Mouse (Mus musculus): ENCODE measurements around the gene Nxpe2. TPM values are rescaled to one million over a fixed set of nuclear protein-coding genes. Genes with fewer than 3 reads are reported as not detected.
"Not testable (repeated sequence)": the region's sequence is repeated elsewhere in the genome, so short reads cannot be mapped to it uniquely, and the experiment has no call there.

Gene Nxpe2
- polyA plus RNA-seq, 1 experiment from 2014 or later = 1.1 TPM

GRCm38 (mm10) chr9:48311241-48311640 is 42.0 kb downstream of the Nxpe2 start:
- no peak for ATAC-seq (ENCODE audit: low FRiP score, low TSS enrichment)
- WGBS = 77% methylated on average over 5 of the region's 5 CpGs
- no peak overlapping the region for H3K9ac ChIP-seq (replicated peaks; ENCODE audit: low read length)

GRCm38 (mm10) chr9:48303564-48303963 is 49.7 kb downstream of the Nxpe2 start:
- H3K4me2 ChIP-seq (replicated peaks; ENCODE audit: low read depth, low read length); H3K9me3 ChIP-seq (ENCODE audit: low read length); H3K27me3 ChIP-seq (ENCODE audit: insufficient read depth, low read length); H3K27ac ChIP-seq (ENCODE audit: low read length); H3K36me3 ChIP-seq (ENCODE audit: insufficient read depth, low read length); H3K9ac ChIP-seq (replicated peaks; ENCODE audit: low read length); H3K4me3 ChIP-seq (ENCODE audit: low read length); ATAC-seq (ENCODE audit: low FRiP score, low TSS enrichment); H3K4me1 ChIP-seq (ENCODE audit: insufficient read depth, low read length): not testable (repeated sequence)
- 51% methylated on average over 5 of the region's 5 CpGs for WGBS

More at GRCm38 (mm10) chr9:48311241-48311640, 42.0 kb downstream of the Nxpe2 start:
- H3K27me3 ChIP-seq (ENCODE audit: insufficient read depth, low read length) = no peaks in the 10 kb centered on the region
- no peaks in the 10 kb centered on the region for H3K9me3 ChIP-seq (ENCODE audit: low read length)
- no peaks in the 10 kb centered on the region for H3K36me3 ChIP-seq (ENCODE audit: insufficient read depth, low read length)
- H3K4me2 ChIP-seq (replicated peaks; ENCODE audit: low read depth, low read length) = no peak overlapping the region
- no peak overlapping the region for H3K27ac ChIP-seq (ENCODE audit: low read length)
- H3K4me1 ChIP-seq (ENCODE audit: insufficient read depth, low read length) = no peaks in the 10 kb centered on the region
- H3K4me3 ChIP-seq (ENCODE audit: low read length) = no peak overlapping the region

- no peak overlapping the region for H3K4me2 ChIP-seq (replicated peaks; ENCODE audit: low read depth, low read length)
- no peak overlapping the region for H3K4me3 ChIP-seq (ENCODE audit: low read length)
- no peaks in the 10 kb centered on the region for H3K27me3 ChIP-seq (ENCODE audit: insufficient read depth, low read length)
- H3K9me3 ChIP-seq (ENCODE audit: low read length) = no peaks in the 10 kb centered on the region
- no peak for ATAC-seq (ENCODE audit: low FRiP score, low TSS enrichment)
- H3K4me1 ChIP-seq (ENCODE audit: insufficient read depth, low read length) = no peaks in the 10 kb centered on the region
- H3K27ac ChIP-seq (ENCODE audit: low read length) = no peak overlapping the region
- no peak overlapping the region for H3K9ac ChIP-seq (replicated peaks; ENCODE audit: low read length)
- no peaks in the 10 kb centered on the region for H3K36me3 ChIP-seq (ENCODE audit: insufficient read depth, low read length)
- WGBS = 77% methylated on average over 7 of the region's 7 CpGs
These were observed 54.3 kb downstream of the Nxpe2 start for GRCm38 (mm10) chr9:48298983-48299382.

- no peaks in the 10 kb centered on the region for H3K27me3 ChIP-seq (ENCODE audit: insufficient read depth, low read length)
- no peak for ATAC-seq (ENCODE audit: low FRiP score, low TSS enrichment)
- WGBS = 67% methylated on average over 2 of the region's 2 CpGs
- H3K4me2 ChIP-seq (replicated peaks; ENCODE audit: low read depth, low read length) = no peak overlapping the region
- no peak overlapping the region for H3K9ac ChIP-seq (replicated peaks; ENCODE audit: low read length)
- H3K36me3 ChIP-seq (ENCODE audit: insufficient read depth, low read length) = no peaks in the 10 kb centered on the region
- H3K27ac ChIP-seq (ENCODE audit: low read length) = no peak overlapping the region
- H3K4me1 ChIP-seq (ENCODE audit: insufficient read depth, low read length) = no peaks in the 10 kb centered on the region
- H3K9me3 ChIP-seq (ENCODE audit: low read length) = no peaks in the 10 kb centered on the region
- H3K4me3 ChIP-seq (ENCODE audit: low read length) = no peak overlapping the region
These were observed 58.5 kb downstream of the Nxpe2 start for GRCm38 (mm10) chr9:48294754-48295153.

GRCm38 (mm10) chr9:48290281-48290680 is 63.0 kb downstream of the Nxpe2 start:
- no peaks in the 10 kb centered on the region for H3K4me1 ChIP-seq (ENCODE audit: insufficient read depth, low read length)
- H3K4me2 ChIP-seq (replicated peaks; ENCODE audit: low read depth, low read length) = no peak overlapping the region
- H3K9me3 ChIP-seq (ENCODE audit: low read length) = no peaks in the 10 kb centered on the region
- H3K9ac ChIP-seq (replicated peaks; ENCODE audit: low read length) = no peak overlapping the region
- H3K4me3 ChIP-seq (ENCODE audit: low read length) = no peak overlapping the region
- H3K36me3 ChIP-seq (ENCODE audit: insufficient read depth, low read length) = no peaks in the 10 kb centered on the region
- 96% methylated on average over 1 of the region's 1 CpGs for WGBS
- ATAC-seq (ENCODE audit: low FRiP score, low TSS enrichment) = no peak
- no peak overlapping the region for H3K27ac ChIP-seq (ENCODE audit: low read length)
- H3K27me3 ChIP-seq (ENCODE audit: insufficient read depth, low read length) = no peaks in the 10 kb centered on the region

GRCm38 (mm10) chr9:48284221-48284620 is 69.0 kb downstream of the Nxpe2 start:
- Histone ChIP-seq H3K36me3 (ENCODE audit: insufficient read depth, low read length) (no peaks in the 10 kb centered on the region), H3K9ac (replicated peaks; ENCODE audit: low read length) (no peak overlapping the region), H3K4me3 (ENCODE audit: low read length) (no peak overlapping the region), H3K27me3 (ENCODE audit: insufficient read depth, low read length) (no peaks in the 10 kb centered on the region), H3K9me3 (ENCODE audit: low read length) (no peaks in the 10 kb centered on the region), H3K4me2 (replicated peaks; ENCODE audit: low read depth, low read length) (no peak overlapping the region), H3K27ac (ENCODE audit: low read length) (no peak overlapping the region), H3K4me1 (ENCODE audit: insufficient read depth, low read length) (no peaks in the 10 kb centered on the region)
- no peak for ATAC-seq (ENCODE audit: low FRiP score, low TSS enrichment)
- WGBS = 86% methylated on average over 8 of the region's 8 CpGs

- no peaks in the 10 kb centered on the region for H3K4me1 ChIP-seq (ENCODE audit: insufficient read depth, low read length)
- H3K27me3 ChIP-seq (ENCODE audit: insufficient read depth, low read length) = no peaks in the 10 kb centered on the region
- 86% methylated on average over 15 of the region's 15 CpGs for WGBS
- no peaks in the 10 kb centered on the region for H3K36me3 ChIP-seq (ENCODE audit: insufficient read depth, low read length)
- no peak overlapping the region for H3K4me2 ChIP-seq (replicated peaks; ENCODE audit: low read depth, low read length)
- H3K9me3 ChIP-seq (ENCODE audit: low read length) = no peaks in the 10 kb centered on the region
- H3K27ac ChIP-seq (ENCODE audit: low read length) = no peak overlapping the region
- H3K4me3 ChIP-seq (ENCODE audit: low read length) = no peak overlapping the region
- ATAC-seq (ENCODE audit: low FRiP score, low TSS enrichment) = no peak
- H3K9ac ChIP-seq (replicated peaks; ENCODE audit: low read length) = no peak overlapping the region
These were observed 76.4 kb downstream of the Nxpe2 start for GRCm38 (mm10) chr9:48276831-48277230.

Other genes starting within 250 kb of the Nxpe2 start
- gene Nxpe4, start 191.4 kb downstream of the Nxpe2 start, polyA plus RNA-seq (2015; fragmentation: Nextera tagmentation; extraction: Ambion mirVana) = 8.1 and 9.5 TPM in 2 replicates
- 110 and 118 TPM in 2 replicates for gene Rexo2, start 127.2 kb upstream of the Nxpe2 start, polyA plus RNA-seq (2015; fragmentation: Nextera tagmentation; extraction: Ambion mirVana)
- 122 and 126 TPM in 2 replicates for gene Rbm7, start 141.8 kb upstream of the Nxpe2 start, polyA plus RNA-seq (2015; fragmentation: Nextera tagmentation; extraction: Ambion mirVana)
- gene Gm5617, start 142.0 kb upstream of the Nxpe2 start, polyA plus RNA-seq (2015; fragmentation: Nextera tagmentation; extraction: Ambion mirVana) = 31.5 and 34.6 TPM in 2 replicates

Measured in kidney, embryonic 16.5 days (tissue).